Mouse (Mus musculus): ENCODE measurements around the gene Wdr24.

DNA sequence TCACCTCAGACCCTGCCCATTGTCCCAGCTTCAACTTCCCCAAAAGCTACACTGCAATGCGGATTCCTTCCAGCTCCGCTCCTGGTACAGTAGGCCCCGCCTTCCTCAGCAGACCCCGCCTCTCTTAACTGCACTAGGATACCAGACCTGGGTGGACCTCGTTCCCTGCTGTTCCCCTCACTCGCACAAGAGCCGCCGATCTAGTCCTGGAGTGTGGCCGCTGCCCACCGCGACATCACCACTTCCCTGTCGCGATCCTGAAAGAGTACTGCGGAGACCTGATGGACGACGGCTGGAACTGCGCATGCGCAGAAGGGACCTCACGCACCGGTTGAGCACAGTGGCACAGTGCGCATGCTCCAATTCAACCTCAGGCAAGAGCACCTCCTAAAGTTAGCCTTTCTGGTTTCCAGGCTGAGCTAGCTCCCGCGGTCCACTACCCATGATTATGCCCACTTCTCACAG is 38.1 kb upstream of the Wdr24 start, which contains the start of gene Haghl:
- peak; percentile 85 for TF ChIP-seq POLR2A (IDR thresholded peaks at IDR 0.05; ENCODE audit: insufficient read length, low read depth)
- TF ChIP-seq REST (IDR thresholded peaks at IDR 0.05; ENCODE audit: insufficient read depth, insufficient read length), result no peak
- no peak for TF ChIP-seq MAX (IDR thresholded peaks at IDR 0.05; ENCODE audit: low read depth)
- no peak for TF ChIP-seq MYOG (IDR thresholded peaks at IDR 0.05; ENCODE audit: control insufficient read depth in 1 of 3, insufficient read depth in 1 of 3, insufficient read length in 2 of 3, low read depth in 2 of 3)
- no peak for TF ChIP-seq E2F4 (IDR thresholded peaks at IDR 0.05; ENCODE audit: insufficient read depth)
- TF ChIP-seq POLR2AphosphoS2 (IDR thresholded peaks at IDR 0.05; ENCODE audit: insufficient read length, low read depth), result peak; percentile 96
- TF ChIP-seq TCF12 (IDR thresholded peaks at IDR 0.05; ENCODE audit: insufficient read depth, poor library complexity, severe bottlenecking), result no peak
